Mouse (Mus musculus): Measurements from ENCODE around the gene Synrg. TPM values are rescaled to one million over a fixed set of nuclear protein-coding genes. Genes with fewer than 3 reads are reported as not detected.

Synrg gene
- total and polyA plus RNA-seq, 3 experiments = 9.5 to 25.2 (median 15.8) TPM

DNA sequence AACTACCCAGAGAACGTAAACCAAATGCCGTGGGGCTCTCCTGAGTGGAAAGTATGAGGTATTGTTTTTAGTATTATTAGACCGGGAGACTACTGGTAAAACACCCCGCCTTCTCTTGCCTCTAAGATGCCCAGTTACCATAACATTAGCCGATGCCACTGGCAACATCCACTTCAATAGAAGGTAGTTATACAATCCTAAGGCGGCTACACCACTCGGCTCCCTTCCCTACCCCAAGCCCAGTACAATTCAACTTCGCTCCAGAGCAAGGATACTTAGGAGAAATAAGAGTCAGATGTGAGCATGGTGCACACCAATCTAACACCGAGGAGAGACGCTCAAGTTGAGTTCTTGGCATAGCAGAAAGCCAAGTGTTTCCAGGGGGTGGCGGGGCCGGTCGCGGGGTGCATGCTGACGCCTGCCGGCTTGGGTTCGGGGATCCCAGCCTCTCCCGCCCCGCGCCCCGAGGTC is 103.5 kb downstream of the Synrg start:
- peak overlapping the region; percentile 64 to 76 (median 75) for H3K4me3 ChIP-seq (replicated peaks in 1 of 3; ENCODE audit: low read depth in 2 of 3, low read length in 2 of 3, poor library complexity in 1 of 3)
- peaks cover 16 to 75% of the 10 kb centered on the region in 2 experiments for H3K4me1 ChIP-seq (ENCODE audit: control insufficient read depth in 1 of 2, insufficient read depth in 2 of 2)
- H3K9me3 ChIP-seq (replicated peaks; ENCODE audit: low read length) = no peaks in the 10 kb centered on the region
- peak overlapping the region; percentile 91 for H3K4me2 ChIP-seq (ENCODE audit: insufficient read depth, low read depth, poor library complexity, severe bottlenecking)
- H3K27ac ChIP-seq (ENCODE audit: insufficient read depth, low read depth) = peak overlapping the region; percentile 87
- H3K36me3 ChIP-seq (replicated peaks in 1 of 2; ENCODE audit: control insufficient read depth in 1 of 2, insufficient read depth in 1 of 2, low read length in 1 of 2) = no peaks in the 10 kb centered on the region
- dilution Hi-C loops (cut with MboI; ENCODE audit: extremely low pct_ligation_motif_present, extremely low pct_unique_long_range_greater_than_20kb, low sequenced_read_pairs) (no loop called here), in situ Hi-C loops (cut with MboI; ENCODE audit: low pct_ligation_motif_present, low pct_unique_long_range_greater_than_20kb, low sequenced_read_pairs) (no loop called here)
- peak; percentile 74 for DNase-seq (ENCODE audit: extremely low read depth)
- peak overlapping the region; percentile 79 for H3K9ac ChIP-seq (ENCODE audit: insufficient read depth, low read depth)
- H3K79me2 ChIP-seq (replicated peaks; ENCODE audit: control insufficient read depth, extremely low read depth, insufficient read depth, poor library complexity, severe bottlenecking) = peaks cover 35% of the 10 kb centered on the region
- no peaks in the 10 kb centered on the region for H3K27me3 ChIP-seq (replicated peaks)
- TF ChIP-seq CTCF (conservative IDR thresholded peaks at IDR 0.05 in 1 of 2, IDR thresholded peaks at IDR 0.05 in 1 of 2; ENCODE audit: low read depth in 2 of 2, low read length in 2 of 2) (no peak), CHD2 (IDR thresholded peaks at IDR 0.05; ENCODE audit: low read length) (no peak), KAT2A (IDR thresholded peaks at IDR 0.05; ENCODE audit: insufficient replicate concordance, low read length) (no peak), JUN (IDR thresholded peaks at IDR 0.05; ENCODE audit: insufficient read depth, low read depth, low read length) (peak; percentile 95), USF1 (IDR thresholded peaks at IDR 0.05; ENCODE audit: low read depth, low read length) (no peak), SIN3A (IDR thresholded peaks at IDR 0.05; ENCODE audit: low read length) (peak; percentile 76), JUND (conservative IDR thresholded peaks at IDR 0.05; ENCODE audit: low read depth, low read length) (peak; percentile 92), MYC (IDR thresholded peaks at IDR 0.05; ENCODE audit: low read depth, low read length) (no peak), HCFC1 (IDR thresholded peaks at IDR 0.05; ENCODE audit: low read depth, low read length) (no peak), EP300 (IDR thresholded peaks at IDR 0.05; ENCODE audit: low read length) (no peak), TCF12 (IDR thresholded peaks at IDR 0.05; ENCODE audit: low read depth, low read length) (no peak; the same call in 1 of the 2 replicates), ZKSCAN1 (IDR thresholded peaks at IDR 0.05; ENCODE audit: borderline replicate concordance, low read depth, low read length) (no peak), RCOR1 (conservative IDR thresholded peaks at IDR 0.05; ENCODE audit: low read depth, low read length) (no peak), E2F4 (IDR thresholded peaks at IDR 0.05; ENCODE audit: insufficient replicate concordance, low read depth, low read length) (no peak), GABPA (IDR thresholded peaks at IDR 0.05; ENCODE audit: insufficient replicate concordance, low read depth, low read length) (no peak), RAD21 (IDR thresholded peaks at IDR 0.05; ENCODE audit: low read depth, low read length) (no peak), UBTF (IDR thresholded peaks at IDR 0.05; ENCODE audit: low read depth, low read length) (peak; percentile 34; the same call in 1 of the 2 replicates), PAX5 (IDR thresholded peaks at IDR 0.05; ENCODE audit: low read length) (no peak), ZC3H11A (IDR thresholded peaks at IDR 0.05; ENCODE audit: low read depth, low read length) (no peak), ELF1 (IDR thresholded peaks at IDR 0.05; ENCODE audit: low read depth, low read length) (no peak), MEF2A (IDR thresholded peaks at IDR 0.05; ENCODE audit: borderline replicate concordance, low read depth, low read length) (peak; percentile 88), MAFK (IDR thresholded peaks at IDR 0.05; ENCODE audit: insufficient replicate concordance, low read length) (no peak), MAX (IDR thresholded peaks at IDR 0.05; ENCODE audit: low read length) (peak; percentile 62; the same call in 1 of the 2 replicates), ZNF384 (IDR thresholded peaks at IDR 0.05; ENCODE audit: low read depth, low read length) (no peak), NELFE (IDR thresholded peaks at IDR 0.05; ENCODE audit: low read depth, low read length) (no peak), TBP (conservative IDR thresholded peaks at IDR 0.05; ENCODE audit: low read depth, low read length) (0 out of 2 replicates have a peak, but pooled peaks have one; percentile 14), ETS1 (conservative IDR thresholded peaks at IDR 0.05; ENCODE audit: low read depth, low read length) (peak; percentile 93), POLR2A (IDR thresholded peaks at IDR 0.05; ENCODE audit: low read depth, low read length) (no peak), ZMIZ1 (IDR thresholded peaks at IDR 0.05; ENCODE audit: low read depth, low read length) (no peak), SMC3 (IDR thresholded peaks at IDR 0.05; ENCODE audit: low read depth, low read length) (no peak), MAZ (IDR thresholded peaks at IDR 0.05; ENCODE audit: low read depth, low read length) (no peak), USF2 (conservative IDR thresholded peaks at IDR 0.05; ENCODE audit: low read depth, low read length) (no peak), IRF4 (IDR thresholded peaks at IDR 0.05; ENCODE audit: low read depth, low read length) (peak; percentile 79), NRF1 (IDR thresholded peaks at IDR 0.05; ENCODE audit: low read depth, low read length) (no peak), BHLHE40 (IDR thresholded peaks at IDR 0.05; ENCODE audit: low read depth, low read length) (0 out of 2 replicates have a peak, but pooled peaks have one; percentile 26), MXI1 (IDR thresholded peaks at IDR 0.05; ENCODE audit: low read depth, low read length) (no peak; the same call in 1 of the 2 replicates), CHD1 (IDR thresholded peaks at IDR 0.05; ENCODE audit: low read depth, low read length) (0 out of 2 replicates have a peak, but pooled peaks have one; percentile 19), POLR2AphosphoS2 (IDR thresholded peaks at IDR 0.05; ENCODE audit: low read depth, low read length) (no peak)

Data from CH12.LX (cell line).